Mouse (Mus musculus): ENCODE results near the gene Ccdc184. TPM values are rescaled to one million over a fixed set of nuclear protein-coding genes. Genes with fewer than 3 reads are reported as not detected.

The Ccdc184 gene
- polyA plus RNA-seq, 1 experiment from 2014 or later: not detected

GRCm38 (mm10) chr15:98180567-98181131, 13.7 kb downstream of the Ccdc184 start:
- Histone ChIP-seq H3K27ac (no peak overlapping the region), H3K9ac (0 out of 2 replicates have a peak overlapping the region, but pooled peaks have one; percentile 7), H3K4me2 (peak overlapping the region; percentile 72), H3K27me3 (replicated peaks) (peaks cover 59% of the 10 kb centered on the region), H3K9me3 (replicated peaks) (no peaks in the 10 kb centered on the region), H3K4me3 (peak overlapping the region; percentile 53), H3K36me3 (no peaks in the 10 kb centered on the region), H3K4me1 (peaks cover 10% of the 10 kb centered on the region; the same call in 1 of the 2 replicates)
- WGBS (ENCODE audit: insufficient replicate concordance): 13% methylated on average over 26 of the region's 26 CpGs
- ATAC-seq: no peak

GRCm38 (mm10) chr15:98181132-98181711, 14.3 kb downstream of the Ccdc184 start:
- Histone ChIP-seq H3K4me3 (peak overlapping the region; percentile 53), H3K4me2 (peak overlapping the region; percentile 72), H3K4me1 (peaks cover 10% of the 10 kb centered on the region; the same call in 1 of the 2 replicates), H3K9ac (0 out of 2 replicates have a peak overlapping the region, but pooled peaks have one; percentile 7), H3K27ac (no peak overlapping the region), H3K9me3 (replicated peaks) (no peaks in the 10 kb centered on the region), H3K27me3 (replicated peaks) (peaks cover 54% of the 10 kb centered on the region), H3K36me3 (no peaks in the 10 kb centered on the region)
- ATAC-seq: peak; percentile 96
- 2% methylated on average over 30 of the region's 30 CpGs for WGBS (ENCODE audit: insufficient replicate concordance)

GRCm38 (mm10) chr15:98181856-98182570, 15.1 kb downstream of the Ccdc184 start:
- Histone ChIP-seq H3K4me2 (no peak overlapping the region), H3K4me3 (no peak overlapping the region), H3K36me3 (no peaks in the 10 kb centered on the region), H3K9ac (no peak overlapping the region), H3K27ac (no peak overlapping the region), H3K4me1 (peaks cover 10% of the 10 kb centered on the region; the same call in 1 of the 2 replicates), H3K9me3 (replicated peaks) (no peaks in the 10 kb centered on the region), H3K27me3 (replicated peaks) (peaks cover 47% of the 10 kb centered on the region)
- ATAC-seq: no peak
- 58% methylated on average over 12 of the region's 12 CpGs for WGBS (ENCODE audit: insufficient replicate concordance)

- H3K9ac ChIP-seq: no peak overlapping the region
- H3K27me3 ChIP-seq (replicated peaks): peaks cover 27% of the 10 kb centered on the region
- H3K9me3 ChIP-seq (replicated peaks): no peaks in the 10 kb centered on the region
- no peaks in the 10 kb centered on the region for H3K36me3 ChIP-seq
- 50% methylated on average over 4 of the region's 4 CpGs for WGBS (ENCODE audit: insufficient replicate concordance)
- no peak overlapping the region for H3K27ac ChIP-seq
- no peak overlapping the region for H3K4me2 ChIP-seq
- H3K4me1 ChIP-seq: peaks cover 10% of the 10 kb centered on the region; the same call in 1 of the 2 replicates
- H3K4me3 ChIP-seq: no peak overlapping the region
- ATAC-seq: no peak
Measured at GRCm38 (mm10) chr15:98184456-98184855, 17.5 kb downstream of the Ccdc184 start.

- WGBS (ENCODE audit: insufficient replicate concordance): 46% methylated on average over 3 of the region's 3 CpGs
- H3K4me2 ChIP-seq: no peak within 1 kb of the TSS
- no peak within 1 kb of the TSS for H3K27ac ChIP-seq
- H3K36me3 ChIP-seq: no peaks in the 10 kb centered on the region
- no peak within 1 kb of the TSS for H3K4me3 ChIP-seq
- no peak for ATAC-seq
- no peak within 1 kb of the TSS for H3K9ac ChIP-seq
- no peaks in the 10 kb centered on the region for H3K9me3 ChIP-seq (replicated peaks)
- no peaks in the 10 kb centered on the region for H3K4me1 ChIP-seq
- no peaks in the 10 kb centered on the region for H3K27me3 ChIP-seq (replicated peaks)
Measured at GRCm38 (mm10) chr15:98195442-98195841, 28.5 kb downstream of the Ccdc184 start, which contains the start of gene Olfr288. Gene Olfr288 (minus strand): TSS chr15:98195542.

GRCm38 (mm10) chr15:98209676-98210075, 42.7 kb downstream of the Ccdc184 start:
- Histone ChIP-seq H3K4me1 (no peaks in the 10 kb centered on the region), H3K27ac (no peak overlapping the region), H3K27me3 (replicated peaks) (no peaks in the 10 kb centered on the region), H3K9me3 (replicated peaks) (no peaks in the 10 kb centered on the region), H3K4me3 (no peak overlapping the region), H3K36me3 (no peaks in the 10 kb centered on the region), H3K9ac (no peak overlapping the region), H3K4me2 (no peak overlapping the region)
- no peak for ATAC-seq
- WGBS (ENCODE audit: insufficient replicate concordance): 49% methylated on average over 7 of the region's 7 CpGs

- Histone ChIP-seq H3K27me3 (replicated peaks) (no peaks in the 10 kb centered on the region), H3K4me3 (no peak overlapping the region), H3K9ac (no peak overlapping the region), H3K9me3 (replicated peaks) (no peaks in the 10 kb centered on the region), H3K27ac (no peak overlapping the region), H3K36me3 (no peaks in the 10 kb centered on the region), H3K4me1 (no peaks in the 10 kb centered on the region), H3K4me2 (no peak overlapping the region)
- WGBS (ENCODE audit: insufficient replicate concordance): 51% methylated on average over 5 of the region's 5 CpGs
- no peak for ATAC-seq
Measured at GRCm38 (mm10) chr15:98213336-98213870, 46.4 kb downstream of the Ccdc184 start.

- H3K9ac ChIP-seq: no peak overlapping the region
- no peak overlapping the region for H3K27ac ChIP-seq
- ATAC-seq: no peak
- no peaks in the 10 kb centered on the region for H3K27me3 ChIP-seq (replicated peaks)
- 37% methylated on average over 5 of the region's 5 CpGs for WGBS (ENCODE audit: insufficient replicate concordance)
- H3K4me2 ChIP-seq: no peak overlapping the region
- no peaks in the 10 kb centered on the region for H3K4me1 ChIP-seq
- no peaks in the 10 kb centered on the region for H3K36me3 ChIP-seq
- no peaks in the 10 kb centered on the region for H3K9me3 ChIP-seq (replicated peaks)
- no peak overlapping the region for H3K4me3 ChIP-seq
Measured at GRCm38 (mm10) chr15:98214130-98214529, 47.2 kb downstream of the Ccdc184 start.

Other genes with a start within 250 kb of the Ccdc184 start
- gene Tmem106c, start 203.0 kb upstream of the Ccdc184 start, polyA plus RNA-seq (2016; fragmentation: Nextera tagmentation; extraction: Ambion mirVana): 15.6 and 18.1 TPM in 2 replicates
- 1.1 and 1.3 TPM in 2 replicates for gene Col2a1, start 162.5 kb upstream of the Ccdc184 start, polyA plus RNA-seq (2016; fragmentation: Nextera tagmentation; extraction: Ambion mirVana)
- gene Pfkm, start 74.6 kb upstream of the Ccdc184 start, polyA plus RNA-seq (2016; fragmentation: Nextera tagmentation; extraction: Ambion mirVana): 28.8 and 30.3 TPM in 2 replicates
- gene Senp1, start 73.4 kb upstream of the Ccdc184 start, polyA plus RNA-seq (2016; fragmentation: Nextera tagmentation; extraction: Ambion mirVana): 27.8 and 28.4 TPM in 2 replicates
- 25.6 and 25.9 TPM in 2 replicates for gene Asb8, start 1.5 kb upstream of the Ccdc184 start, polyA plus RNA-seq (2016; fragmentation: Nextera tagmentation; extraction: Ambion mirVana)
- gene Olfr288, start 28.4 kb downstream of the Ccdc184 start, polyA plus RNA-seq (2016; fragmentation: Nextera tagmentation; extraction: Ambion mirVana): not detected in 2 replicates
- not detected in 2 replicates for gene Gm44579, start 53.8 kb downstream of the Ccdc184 start, polyA plus RNA-seq (2016; fragmentation: Nextera tagmentation; extraction: Ambion mirVana)
- gene Olfr287, start 53.9 kb downstream of the Ccdc184 start, polyA plus RNA-seq (2016; fragmentation: Nextera tagmentation; extraction: Ambion mirVana): not detected in 2 replicates
- gene Olfr286, start 67.3 kb downstream of the Ccdc184 start, polyA plus RNA-seq (2016; fragmentation: Nextera tagmentation; extraction: Ambion mirVana): not detected in 2 replicates
- gene H1fnt, start 90.1 kb downstream of the Ccdc184 start, polyA plus RNA-seq (2016; fragmentation: Nextera tagmentation; extraction: Ambion mirVana): not detected in 2 replicates
- gene Zfp641, start 129.0 kb downstream of the Ccdc184 start, polyA plus RNA-seq (2016; fragmentation: Nextera tagmentation; extraction: Ambion mirVana): 0.20 TPM in 1 of 2 replicates, not detected in the other
- gene Olfr285, start 150.2 kb downstream of the Ccdc184 start, polyA plus RNA-seq (2016; fragmentation: Nextera tagmentation; extraction: Ambion mirVana): not detected in 2 replicates
- not detected in 2 replicates for gene Olfr284, start 173.8 kb downstream of the Ccdc184 start, polyA plus RNA-seq (2016; fragmentation: Nextera tagmentation; extraction: Ambion mirVana)
- gene Olfr283, start 213.8 kb downstream of the Ccdc184 start, polyA plus RNA-seq (2016; fragmentation: Nextera tagmentation; extraction: Ambion mirVana): not detected in 2 replicates

Data from liver, embryonic 12.5 days (tissue).